ENCODE assay signal across 22 mouse cellular contexts in genomic region chr19:26548562-26549270, GRCm38 (mm10). TPM values are rescaled to one million over a fixed set of nuclear protein-coding genes. Genes with fewer than 3 reads are reported as not detected.
DNase-seq lines count a peak whose midpoint lies in the region; ATAC-seq and TF ChIP-seq lines count a peak whose summit lies in the region.
"Had no signal": no experiment of that assay in that cellular context is flagged by ENCODE, and none has a peak within 500 bp of the region (broad histone marks: within the 10 kb centered on the region; RNA-seq: fewer than 3 reads in every experiment).

No protein-coding gene starts in this region.

- no peak for DNase-seq in gastrocnemius, adult 2 months
- DNase-seq in gastrocnemius, adult 18-20 months (ENCODE audit: low spot score): no peak
- DNase-seq in neural tube, embryonic 10.5 days (ENCODE audit: extremely low spot score, low spot score): no peak
- no peak for DNase-seq in lung, adult 18-20 months
- DNase-seq in natural killer cell, adult 2 months (ENCODE audit: low spot score in 2 of 2): no peak
- DNase-seq: adrenal gland, postnatal 14 days; cerebellum, adult 18-20 months; cerebellum, postnatal 14 days; embryo, embryonic 11 days; heart, postnatal 14 days had no signal

- H3K36me3 ChIP-seq in neural tube, embryonic 13.5 days: no peaks in the 10 kb centered on the region
- H3K36me3 ChIP-seq in limb, embryonic 13.5 days: no peaks in the 10 kb centered on the region
- H3K36me3 ChIP-seq in neural tube, embryonic 15.5 days: no peaks in the 10 kb centered on the region
- H3K36me3 ChIP-seq: heart, embryonic 15.5 days; hindbrain, embryonic 10.5 days; intestine, embryonic 15.5 days had no signal

- H3K4me1 ChIP-seq in neural tube, embryonic 13.5 days (replicated peaks): peaks cover 44% of the 10 kb centered on the region
- peaks cover 62% of the 10 kb centered on the region for H3K4me1 ChIP-seq in limb, embryonic 13.5 days
- peaks cover 6% of the 10 kb centered on the region; the same call in 1 of the 2 replicates for H3K4me1 ChIP-seq in neural tube, embryonic 15.5 days
- H3K4me1 ChIP-seq: heart, embryonic 15.5 days; intestine, embryonic 15.5 days had no signal

- 61% methylated on average over 14 of the region's 14 CpGs for WGBS in neural tube, embryonic 13.5 days
- WGBS in limb, embryonic 13.5 days: 34% methylated on average over 14 of the region's 14 CpGs
- WGBS in neural tube, embryonic 15.5 days: 57% methylated on average over 14 of the region's 14 CpGs

- H3K4me3 ChIP-seq in gastrocnemius, adult 2 months: peak overlapping the region; percentile 52
- H3K4me3 ChIP-seq in neural tube, embryonic 13.5 days: no peak overlapping the region
- H3K4me3 ChIP-seq in limb, embryonic 13.5 days: no peak overlapping the region
- H3K4me3 ChIP-seq in neural tube, embryonic 15.5 days (replicated peaks): no peak overlapping the region
- H3K4me3 ChIP-seq: heart, embryonic 15.5 days; hindbrain, embryonic 10.5 days; intestine, embryonic 15.5 days had no signal

- H3K9ac ChIP-seq in neural tube, embryonic 13.5 days: no peak overlapping the region
- no peak overlapping the region for H3K9ac ChIP-seq in limb, embryonic 13.5 days
- H3K9ac ChIP-seq in neural tube, embryonic 15.5 days (replicated peaks): no peak overlapping the region
- H3K9ac ChIP-seq: heart, embryonic 15.5 days; hindbrain, embryonic 14.5 days; intestine, embryonic 15.5 days had no signal

- ATAC-seq in neural tube, embryonic 13.5 days (ENCODE audit: low read depth): peak; percentile 63
- peak; percentile 89 for ATAC-seq in limb, embryonic 13.5 days (ENCODE audit: low FRiP score, low read depth)
- ATAC-seq in neural tube, embryonic 15.5 days (ENCODE audit: low FRiP score): 0 out of 2 replicates have a peak, but pooled peaks have one; percentile 26
- ATAC-seq: activated CD4-positive, CD25-positive, alpha-beta regulatory T cell, adult 4 months; forebrain, embryonic 16.5 days; intestine, embryonic 15.5 days; Patski had no signal

- H3K9me3 ChIP-seq in neural tube, embryonic 13.5 days: no peaks in the 10 kb centered on the region
- H3K9me3 ChIP-seq in limb, embryonic 13.5 days: no peaks in the 10 kb centered on the region
- no peaks in the 10 kb centered on the region for H3K9me3 ChIP-seq in neural tube, embryonic 15.5 days (replicated peaks)
- H3K9me3 ChIP-seq: heart, embryonic 15.5 days; hindbrain, embryonic 10.5 days; intestine, embryonic 15.5 days had no signal

- intact Hi-C loops in gastrocnemius, adult 2 months (cut with DNase I): no loop called here

- no peak overlapping the region for H3K27ac ChIP-seq in gastrocnemius, adult 2 months
- no peak overlapping the region for H3K27ac ChIP-seq in neural tube, embryonic 13.5 days (replicated peaks)
- peak overlapping the region; percentile 74 for H3K27ac ChIP-seq in limb, embryonic 13.5 days
- no peak overlapping the region for H3K27ac ChIP-seq in neural tube, embryonic 15.5 days (replicated peaks)
- H3K27ac ChIP-seq: heart, embryonic 15.5 days; hindbrain, embryonic 10.5 days; hindbrain, embryonic 14.5 days; intestine, embryonic 15.5 days had no signal

- no peak for TF ChIP-seq CTCF in gastrocnemius, adult 2 months (IDR thresholded peaks at IDR 0.05)

- no peak overlapping the region for H3K4me2 ChIP-seq in neural tube, embryonic 13.5 days
- peak overlapping the region; percentile 40 for H3K4me2 ChIP-seq in limb, embryonic 13.5 days (replicated peaks)
- no peak overlapping the region for H3K4me2 ChIP-seq in neural tube, embryonic 15.5 days
- H3K4me2 ChIP-seq: heart, embryonic 11.5 days; heart, embryonic 15.5 days; hindbrain, embryonic 14.5 days; intestine, embryonic 15.5 days had no signal

- H3K27me3 ChIP-seq in neural tube, embryonic 13.5 days: no peaks in the 10 kb centered on the region; the same call in 1 of the 2 replicates
- no peaks in the 10 kb centered on the region for H3K27me3 ChIP-seq in limb, embryonic 13.5 days
- H3K27me3 ChIP-seq in neural tube, embryonic 15.5 days (replicated peaks): no peaks in the 10 kb centered on the region
- H3K27me3 ChIP-seq: CH12.LX; heart, embryonic 15.5 days; intestine, embryonic 15.5 days had no signal

RNA-seq across cellular contexts. Expression of gene Smarca2, which starts 56.1 kb away (rescaled TPM):
- total RNA-seq in gastrocnemius, adult 2 months (2021): 10 to 100 TPM; 42.9 to 59.8 TPM
- total RNA-seq in gastrocnemius, adult 18-20 months (2021): 10 to 100 TPM; 56.2 to 71.8 TPM
- polyA plus RNA-seq in neural tube, embryonic 13.5 days (2015; fragmentation: Nextera tagmentation; extraction: Ambion mirVana): 72.1 and 82.5 TPM in 2 replicates
- 91.3 and 93.5 TPM in 2 replicates for polyA plus RNA-seq in limb, embryonic 13.5 days (2015; fragmentation: Nextera tagmentation; extraction: Ambion mirVana)
- 84.5 and 99.7 TPM in 2 replicates for polyA plus RNA-seq in neural tube, embryonic 15.5 days (2015; fragmentation: Nextera tagmentation; extraction: Ambion mirVana)

Comparison
In these comparisons a context has a peak if more than half of its experiments do, and no peak if none do; other contexts are left out.
1. ATAC-seq: peak in every context shown above with its lines; median percentile 89 in limb, embryonic 13.5 days; 63 in neural tube, embryonic 13.5 days; 26 in neural tube, embryonic 15.5 days.